ENCODE assay signal across 24 mouse cellular contexts in genomic region chr10:126019350-126019991, GRCm38 (mm10). TPM values are rescaled to one million over a fixed set of nuclear protein-coding genes. Genes with fewer than 3 reads are reported as not detected.
DNase-seq lines count a peak whose midpoint lies in the region; ATAC-seq and TF ChIP-seq lines count a peak whose summit lies in the region.
"Had no signal": no experiment of that assay in that cellular context is flagged by ENCODE, and none has a peak within 500 bp of the region (broad histone marks: within the 10 kb centered on the region; RNA-seq: fewer than 3 reads in every experiment).

No protein-coding gene starts in this region.

- H3K27me3 ChIP-seq in intestine, embryonic 16.5 days (replicated peaks; ENCODE audit: control insufficient read depth, insufficient read depth, low read length) = no peaks in the 10 kb centered on the region
- H3K27me3 ChIP-seq in liver, embryonic 14.5 days (ENCODE audit: control insufficient read depth, insufficient read depth, low read length) = no peaks in the 10 kb centered on the region
- no peaks in the 10 kb centered on the region for H3K27me3 ChIP-seq in stomach, embryonic 15.5 days (replicated peaks)
- H3K27me3 ChIP-seq: embryonic facial prominence, embryonic 12.5 days; megakaryocyte, embryonic 14.5 days; neural tube, embryonic 15.5 days had no signal

- H3K27ac ChIP-seq in intestine, embryonic 16.5 days (ENCODE audit: low read length) = peak overlapping the region; percentile 9; the same call in 1 of the 2 replicates
- H3K27ac ChIP-seq in liver, embryonic 14.5 days = no peak overlapping the region
- no peak overlapping the region for H3K27ac ChIP-seq in stomach, embryonic 15.5 days
- H3K27ac ChIP-seq: embryonic facial prominence, embryonic 12.5 days; gastrocnemius, adult 2 months; hindbrain, postnatal 0 days; left cerebral cortex, adult 2 months; neural tube, embryonic 15.5 days had no signal

- TF ChIP-seq EP300 in liver, embryonic 14.5 days (IDR thresholded peaks at IDR 0.05; ENCODE audit: low read depth) = no peak

- H3K9me3 ChIP-seq in intestine, embryonic 16.5 days (ENCODE audit: control insufficient read depth, low read length) = no peaks in the 10 kb centered on the region
- H3K9me3 ChIP-seq in liver, embryonic 14.5 days (ENCODE audit: control insufficient read depth, low read length) = no peaks in the 10 kb centered on the region
- no peaks in the 10 kb centered on the region for H3K9me3 ChIP-seq in stomach, embryonic 15.5 days
- H3K9me3 ChIP-seq: embryonic facial prominence, embryonic 12.5 days; neural tube, embryonic 15.5 days had no signal

- peak; percentile 97 for ATAC-seq in intestine, embryonic 16.5 days
- ATAC-seq in liver, embryonic 14.5 days (ENCODE audit: insufficient read depth) = 0 out of 2 replicates have a peak, but pooled peaks have one; percentile 28
- ATAC-seq in stomach, embryonic 15.5 days (ENCODE audit: insufficient read depth, low FRiP score, low read depth) = peak; percentile 74
- no peak for ATAC-seq in megakaryocyte progenitor cell, adult 5-6 weeks (replicated peaks; ENCODE audit: poor library complexity)
- ATAC-seq: activated CD4-positive, CD25-positive, alpha-beta regulatory T cell, adult 4 months; hindbrain, postnatal 0 days had no signal

- no peaks in the 10 kb centered on the region; the same call in 1 of the 2 replicates for H3K4me1 ChIP-seq in intestine, embryonic 16.5 days (ENCODE audit: control insufficient read depth, insufficient read depth, low read length)
- H3K4me1 ChIP-seq in liver, embryonic 14.5 days (replicated peaks; ENCODE audit: control insufficient read depth in 2 of 2, insufficient read depth in 2 of 2, low read length in 1 of 2) = no peaks in the 10 kb centered on the region; a peak in 1 of 4 replicates
- no peaks in the 10 kb centered on the region for H3K4me1 ChIP-seq in stomach, embryonic 15.5 days
- H3K4me1 ChIP-seq: embryonic facial prominence, embryonic 12.5 days; megakaryocyte, embryonic 14.5 days; neural tube, embryonic 15.5 days had no signal

- peak; percentile 58 for DNase-seq in heart, adult 11 months
- no peak for DNase-seq in heart, adult 8-10 months (ENCODE audit: low spot score)
- DNase-seq in liver, embryonic 14.5 days (ENCODE audit: low read depth in 3 of 3, low spot score in 3 of 3) = no peak
- no peak for DNase-seq in spleen, adult 18-20 months
- DNase-seq in lung, postnatal 36 days = no peak
- DNase-seq: adrenal gland, adult 8-10 months; cerebellum, adult 2 months; cerebellum, postnatal 25 days; gastrocnemius, adult 2 months; kidney, adult 8-10 months; kidney, postnatal 10 days; lung, adult 2 months; lung, postnatal 14 days; thymus, adult 18-20 months had no signal

- no peak overlapping the region; the same call in 1 of the 2 replicates for H3K4me2 ChIP-seq in intestine, embryonic 16.5 days (ENCODE audit: low read depth, low read length)
- H3K4me2 ChIP-seq in liver, embryonic 14.5 days (ENCODE audit: low read depth) = no peak overlapping the region
- H3K4me2 ChIP-seq in stomach, embryonic 15.5 days = no peak overlapping the region
- H3K4me2 ChIP-seq: embryonic facial prominence, embryonic 12.5 days; heart, embryonic 11.5 days; neural tube, embryonic 15.5 days had no signal

- WGBS in intestine, embryonic 16.5 days = 65% methylated on average over 15 of the region's 15 CpGs
- 60% methylated on average over 15 of the region's 15 CpGs for WGBS in liver, embryonic 14.5 days (ENCODE audit: insufficient replicate concordance)
- WGBS in stomach, embryonic 15.5 days = 62% methylated on average over 15 of the region's 15 CpGs

- H3K36me3 ChIP-seq in intestine, embryonic 16.5 days (ENCODE audit: control insufficient read depth, insufficient read depth, low read length) = peaks cover 13% of the 10 kb centered on the region
- no peaks in the 10 kb centered on the region for H3K36me3 ChIP-seq in liver, embryonic 14.5 days (replicated peaks; ENCODE audit: control insufficient read depth, insufficient read depth, low read depth)
- H3K36me3 ChIP-seq in stomach, embryonic 15.5 days = peaks cover 26% of the 10 kb centered on the region

- H3K9ac ChIP-seq in intestine, embryonic 16.5 days (ENCODE audit: low read depth, low read length) = no peak overlapping the region
- no peak overlapping the region for H3K9ac ChIP-seq in liver, embryonic 14.5 days (replicated peaks)
- no peak overlapping the region for H3K9ac ChIP-seq in stomach, embryonic 15.5 days
- H3K9ac ChIP-seq: embryonic facial prominence, embryonic 12.5 days; neural tube, embryonic 15.5 days had no signal

- no peak for TF ChIP-seq CTCF in liver, embryonic 14.5 days (IDR thresholded peaks at IDR 0.05; ENCODE audit: low read depth)

- H3K4me3 ChIP-seq in intestine, embryonic 16.5 days (ENCODE audit: low read length) = no peak overlapping the region
- no peak overlapping the region for H3K4me3 ChIP-seq in liver, embryonic 14.5 days (ENCODE audit: insufficient read depth in 1 of 2, low read depth in 2 of 2, low read length in 2 of 2)
- H3K4me3 ChIP-seq in stomach, embryonic 15.5 days (replicated peaks) = no peak overlapping the region
- H3K4me3 ChIP-seq: embryonic facial prominence, embryonic 12.5 days; gastrocnemius, adult 2 months; left cerebral cortex, adult 2 months; megakaryocyte, embryonic 14.5 days; neural tube, embryonic 15.5 days had no signal

RNA-seq across cellular contexts. Expression of gene Lrig3, which starts 53.5 kb away (rescaled TPM):
- 1 to 10 TPM in 3 of 4 experiments, under 1 TPM in 1; 0.98 to 2.2 (median 1.6) TPM for total RNA-seq in heart, adult 8-10 months (2022)
- polyA plus RNA-seq in intestine, embryonic 16.5 days (2015; fragmentation: Nextera tagmentation; extraction: Ambion mirVana) = 9.2 and 10.2 TPM in 2 replicates
- 0.96 and 1.1 TPM in 2 replicates for polyA plus RNA-seq in liver, embryonic 14.5 days (2012; rRNA removed)
- polyA plus RNA-seq in liver, embryonic 14.5 days (2014; fragmentation: Nextera tagmentation; extraction: Ambion mirVana) = 0.71 and 1.00 TPM in 2 replicates
- polyA plus RNA-seq in stomach, embryonic 15.5 days (2015; fragmentation: Nextera tagmentation; extraction: Ambion mirVana) = 19.4 and 21.5 TPM in 2 replicates
- total RNA-seq in megakaryocyte progenitor cell, adult 5-6 weeks (2015) = 0.61 and 1.8 TPM in 2 replicates
- 1.4 and 2.4 TPM in 2 replicates for total RNA-seq in megakaryocyte progenitor cell, adult 5-6 weeks (2017)
- polyA plus RNA-seq: activated CD4-positive, CD25-positive, alpha-beta regulatory T cell, adult 4 months had no signal
